Mouse (Mus musculus): ENCODE data around the gene Nmrk2. TPM values are rescaled to one million over a fixed set of nuclear protein-coding genes. Genes with fewer than 3 reads are reported as not detected.

Nmrk2 gene
- polyA plus RNA-seq, 1 experiment: 0.18 TPM

- no peaks in the 10 kb centered on the region for H3K79me2 ChIP-seq (ENCODE audit: control insufficient read depth, insufficient read depth)
- no peak overlapping the region for H3K4me3 ChIP-seq (ENCODE audit: insufficient read depth, poor library complexity, severe bottlenecking)
- H3ac ChIP-seq (ENCODE audit: control insufficient read depth, insufficient read length, low read depth): no peak overlapping the region
- no peaks in the 10 kb centered on the region for H3K36me3 ChIP-seq (ENCODE audit: control insufficient read depth, insufficient read depth)
- no peaks in the 10 kb centered on the region for H3K79me3 ChIP-seq (ENCODE audit: low read depth)
- peaks cover 12% of the 10 kb centered on the region for H3K27me3 ChIP-seq (ENCODE audit: control insufficient read depth, insufficient read depth, insufficient read length)
- TF ChIP-seq FOSL1 (IDR thresholded peaks at IDR 0.05; ENCODE audit: insufficient read depth, low read length, poor library complexity, severe bottlenecking) (no peak), USF1 (IDR thresholded peaks at IDR 0.05; ENCODE audit: low read depth) (no peak), MYOG (IDR thresholded peaks at IDR 0.05; ENCODE audit: control insufficient read depth, extremely low read depth, insufficient read length) (no peak), CEBPB (IDR thresholded peaks at IDR 0.05; ENCODE audit: low read depth) (no peak), CTCF (IDR thresholded peaks at IDR 0.05; ENCODE audit: control insufficient read depth, insufficient read depth, insufficient read length) (no peak), MAX (IDR thresholded peaks at IDR 0.05) (no peak), MYOD1 (IDR thresholded peaks at IDR 0.05; ENCODE audit: control insufficient read depth, insufficient read length, low read depth) (no peak)
Observed at GRCm38 (mm10) chr10:81216260-81216659, 14.4 kb upstream of the Nmrk2 start.

- H3K79me2 ChIP-seq (ENCODE audit: control insufficient read depth, insufficient read depth): no peaks in the 10 kb centered on the region
- no peaks in the 10 kb centered on the region for H3K79me3 ChIP-seq (ENCODE audit: low read depth)
- H3K4me3 ChIP-seq (ENCODE audit: insufficient read depth, poor library complexity, severe bottlenecking): no peak overlapping the region
- H3K27me3 ChIP-seq (ENCODE audit: control insufficient read depth, insufficient read depth, insufficient read length): peaks cover 28% of the 10 kb centered on the region
- no peak overlapping the region for H3ac ChIP-seq (ENCODE audit: control insufficient read depth, insufficient read length, low read depth)
- TF ChIP-seq MYOG (IDR thresholded peaks at IDR 0.05; ENCODE audit: control insufficient read depth, extremely low read depth, insufficient read length) (no peak), USF1 (IDR thresholded peaks at IDR 0.05; ENCODE audit: low read depth) (no peak), FOSL1 (IDR thresholded peaks at IDR 0.05; ENCODE audit: insufficient read depth, low read length, poor library complexity, severe bottlenecking) (no peak), MAX (IDR thresholded peaks at IDR 0.05) (no peak), MYOD1 (IDR thresholded peaks at IDR 0.05; ENCODE audit: control insufficient read depth, insufficient read length, low read depth) (no peak), CTCF (IDR thresholded peaks at IDR 0.05; ENCODE audit: control insufficient read depth, insufficient read depth, insufficient read length) (no peak), CEBPB (IDR thresholded peaks at IDR 0.05; ENCODE audit: low read depth) (no peak)
- no peaks in the 10 kb centered on the region for H3K36me3 ChIP-seq (ENCODE audit: control insufficient read depth, insufficient read depth)
Observed at GRCm38 (mm10) chr10:81210154-81210553, 8.3 kb upstream of the Nmrk2 start.

GRCm38 (mm10) chr10:81204137-81204536 is 2.3 kb upstream of the Nmrk2 start:
- Histone ChIP-seq H3K79me2 (ENCODE audit: control insufficient read depth, insufficient read depth) (no peaks in the 10 kb centered on the region), H3K4me3 (ENCODE audit: insufficient read depth, poor library complexity, severe bottlenecking) (no peak overlapping the region), H3K36me3 (ENCODE audit: control insufficient read depth, insufficient read depth) (no peaks in the 10 kb centered on the region), H3ac (ENCODE audit: control insufficient read depth, insufficient read length, low read depth) (no peak overlapping the region), H3K79me3 (ENCODE audit: low read depth) (no peaks in the 10 kb centered on the region), H3K27me3 (ENCODE audit: control insufficient read depth, insufficient read depth, insufficient read length) (peaks cover 21% of the 10 kb centered on the region)
- TF ChIP-seq USF1 (IDR thresholded peaks at IDR 0.05; ENCODE audit: low read depth): no peak
- TF ChIP-seq CTCF (IDR thresholded peaks at IDR 0.05; ENCODE audit: control insufficient read depth, insufficient read depth, insufficient read length): no peak
- no peak for TF ChIP-seq CEBPB (IDR thresholded peaks at IDR 0.05; ENCODE audit: low read depth)
- no peak for TF ChIP-seq MYOD1 (IDR thresholded peaks at IDR 0.05; ENCODE audit: control insufficient read depth, insufficient read length, low read depth)
- TF ChIP-seq MYOG (IDR thresholded peaks at IDR 0.05; ENCODE audit: control insufficient read depth, extremely low read depth, insufficient read length): no peak
- no peak for TF ChIP-seq FOSL1 (IDR thresholded peaks at IDR 0.05; ENCODE audit: insufficient read depth, low read length, poor library complexity, severe bottlenecking)
- TF ChIP-seq MAX (IDR thresholded peaks at IDR 0.05): no peak

- peaks cover 20% of the 10 kb centered on the region for H3K27me3 ChIP-seq (ENCODE audit: control insufficient read depth, insufficient read depth, insufficient read length)
- H3K4me3 ChIP-seq (ENCODE audit: insufficient read depth, poor library complexity, severe bottlenecking): no peak overlapping the region
- H3K36me3 ChIP-seq (ENCODE audit: control insufficient read depth, insufficient read depth): no peaks in the 10 kb centered on the region
- no peak for TF ChIP-seq MAX (IDR thresholded peaks at IDR 0.05)
- H3K79me2 ChIP-seq (ENCODE audit: control insufficient read depth, insufficient read depth): no peaks in the 10 kb centered on the region
- no peak overlapping the region for H3ac ChIP-seq (ENCODE audit: control insufficient read depth, insufficient read length, low read depth)
- no peaks in the 10 kb centered on the region for H3K79me3 ChIP-seq (ENCODE audit: low read depth)
Observed at GRCm38 (mm10) chr10:81202978-81203720, 1.3 kb upstream of the Nmrk2 start.

- Histone ChIP-seq H3ac (ENCODE audit: control insufficient read depth, insufficient read length, low read depth) (no peak overlapping the region), H3K27me3 (ENCODE audit: control insufficient read depth, insufficient read depth, insufficient read length) (peaks cover 4% of the 10 kb centered on the region), H3K79me3 (ENCODE audit: low read depth) (no peaks in the 10 kb centered on the region), H3K79me2 (ENCODE audit: control insufficient read depth, insufficient read depth) (no peaks in the 10 kb centered on the region), H3K36me3 (ENCODE audit: control insufficient read depth, insufficient read depth) (no peaks in the 10 kb centered on the region), H3K4me3 (ENCODE audit: insufficient read depth, poor library complexity, severe bottlenecking) (no peak overlapping the region)
- no peak for TF ChIP-seq MAX (IDR thresholded peaks at IDR 0.05)
- TF ChIP-seq USF1 (IDR thresholded peaks at IDR 0.05; ENCODE audit: low read depth): no peak
- TF ChIP-seq MYOD1 (IDR thresholded peaks at IDR 0.05; ENCODE audit: control insufficient read depth, insufficient read length, low read depth): no peak
- no peak for TF ChIP-seq FOSL1 (IDR thresholded peaks at IDR 0.05; ENCODE audit: insufficient read depth, low read length, poor library complexity, severe bottlenecking)
- no peak for TF ChIP-seq CTCF (IDR thresholded peaks at IDR 0.05; ENCODE audit: control insufficient read depth, insufficient read depth, insufficient read length)
- TF ChIP-seq CEBPB (IDR thresholded peaks at IDR 0.05; ENCODE audit: low read depth): no peak
Observed at GRCm38 (mm10) chr10:81200605-81201287, 1.1 kb downstream of the Nmrk2 start.

All from C2C12 (cell line).